Mouse (Mus musculus): ENCODE data around the gene Eno3.

- TF ChIP-seq CTCF (conservative IDR thresholded peaks at IDR 0.05; ENCODE audit: insufficient read depth, insufficient read length, low read depth, low read length) (peak; percentile 60), POLR2A (IDR thresholded peaks at IDR 0.05; ENCODE audit: low read depth, low read length) (no peak)
Measured at GRCm38 (mm10) chr11:70608381-70609066, 48.5 kb upstream of the Eno3 start.
